In the genomic region with DNA sequence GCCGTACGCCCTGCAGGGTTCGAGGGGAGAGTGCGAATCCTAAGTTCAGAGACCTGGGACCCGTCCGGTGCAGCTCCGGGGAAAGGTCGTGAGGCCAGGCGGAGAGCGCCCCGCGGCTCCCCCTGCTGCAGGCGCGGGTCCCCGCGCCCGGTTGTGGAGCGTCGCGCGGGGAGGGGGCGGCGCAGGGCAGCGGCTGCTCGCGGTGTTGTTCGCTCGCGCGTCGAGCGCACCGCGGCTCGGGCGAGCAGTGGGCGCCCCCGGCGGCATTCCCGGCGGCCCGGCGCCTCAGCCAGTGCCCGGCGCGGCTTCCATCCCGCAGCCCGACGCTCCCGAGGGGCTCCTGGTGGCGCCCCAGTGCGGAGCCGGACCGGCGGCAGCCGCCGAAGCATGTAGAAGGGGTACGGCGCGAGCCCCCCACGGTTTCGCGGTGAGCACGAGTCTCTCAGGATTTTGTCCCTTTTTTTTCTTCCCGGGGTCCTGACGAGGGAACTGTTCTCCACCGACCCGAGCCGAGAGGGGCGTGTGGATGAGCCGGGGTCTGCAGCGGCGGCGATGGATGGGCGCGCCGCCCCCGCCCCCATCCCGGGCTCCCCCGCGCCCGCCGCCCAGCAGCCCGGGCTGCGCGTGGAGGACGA, we compare ENCODE assay signal across 8 mouse cellular contexts. TPM values are rescaled to one million over a fixed set of nuclear protein-coding genes. Genes with fewer than 3 reads are reported as not detected.
DNase-seq lines count a peak whose midpoint lies in the region; ATAC-seq and TF ChIP-seq lines count a peak whose summit lies in the region.

No protein-coding gene starts in this region.

- CTCF ChIA-PET in Patski (lab: Charles Lee): interaction anchor here (1.2 to 1.6 kb wide), 3 partner anchors 9 to 232 kb away, joined by 3 to 5 read pairs (median 4); no protein-coding TSS in a partner anchor

- no peaks in the 10 kb centered on the region for H3K27me3 ChIP-seq in Patski
- H3K27me3 ChIP-seq in forebrain, embryonic 15.5 days: no peaks in the 10 kb centered on the region
- H3K27me3 ChIP-seq in limb, embryonic 14.5 days (ENCODE audit: control insufficient read depth, insufficient read depth, low read length): no peaks in the 10 kb centered on the region
- H3K27me3 ChIP-seq in stomach, embryonic 16.5 days (ENCODE audit: control insufficient read depth, insufficient read depth, low read length): no peaks in the 10 kb centered on the region

- 1% methylated on average over 80 of the region's 87 CpGs for WGBS in forebrain, embryonic 15.5 days
- WGBS in limb, embryonic 14.5 days: under 1% methylated on average over 57 of the region's 87 CpGs
- WGBS in stomach, embryonic 16.5 days: under 1% methylated on average over 84 of the region's 87 CpGs

- POLR2A ChIA-PET in Patski (lab: Charles Lee): no interaction called here

- H3K27ac ChIP-seq in left cerebral cortex, adult 2 months: peak overlapping the region; percentile 100
- peak overlapping the region; percentile 98 for H3K27ac ChIP-seq in forebrain, embryonic 15.5 days (replicated peaks)
- H3K27ac ChIP-seq in limb, embryonic 14.5 days (replicated peaks; ENCODE audit: low read depth, low read length): peak overlapping the region; percentile 92
- peak overlapping the region; percentile 70 for H3K27ac ChIP-seq in stomach, embryonic 16.5 days (ENCODE audit: low read length)

- peak; percentile 12 for TF ChIP-seq CTCF in left cerebral cortex, adult 2 months (IDR thresholded peaks at IDR 0.05)
- no peak for TF ChIP-seq CTCF in Patski (IDR thresholded peaks at IDR 0.05)

- H3K9me3 ChIP-seq in forebrain, embryonic 15.5 days: no peaks in the 10 kb centered on the region
- no peaks in the 10 kb centered on the region for H3K9me3 ChIP-seq in limb, embryonic 14.5 days (ENCODE audit: control insufficient read depth, low read length)
- no peaks in the 10 kb centered on the region for H3K9me3 ChIP-seq in stomach, embryonic 16.5 days (replicated peaks; ENCODE audit: control insufficient read depth, low read length)

- DNase-seq in left cerebral cortex, adult 2 months (ENCODE audit: extremely low spot score in 1 of 2, low spot score in 2 of 2): no peak
- no peak for DNase-seq in left cerebral cortex, postnatal 25 days (ENCODE audit: low spot score in 2 of 2)
- no peak for DNase-seq in Patski (ENCODE audit: low read depth, low spot score)
- peak; percentile 77 for DNase-seq in limb, embryonic 14.5 days (ENCODE audit: low spot score)
- no peak for DNase-seq in layer of hippocampus, postnatal 10 days (ENCODE audit: low spot score in 2 of 2)
- DNase-seq in urinary bladder, postnatal 10 days (ENCODE audit: low spot score): no peak

- intact Hi-C loops in left cerebral cortex, adult 2 months (cut with DNase I): loop anchor here (1.0 to 5.0 kb wide), 4 partner anchors 89 to 245 kb away; partner anchors contain the start of gene Mettl24
- intact Hi-C loops in left cerebral cortex, postnatal 25 days (cut with DNase I): loop anchor here (2.0 to 5.0 kb wide), 4 partner anchors 89 to 231 kb away; partner anchors contain the start of gene Mettl24

- peak overlapping the region; percentile 99 for H3K9ac ChIP-seq in forebrain, embryonic 15.5 days (replicated peaks)
- H3K9ac ChIP-seq in limb, embryonic 14.5 days (ENCODE audit: low read depth, low read length, severe bottlenecking): peak overlapping the region; percentile 81
- peak overlapping the region; percentile 74 for H3K9ac ChIP-seq in stomach, embryonic 16.5 days (ENCODE audit: low read length)

- H3K4me2 ChIP-seq in forebrain, embryonic 15.5 days (replicated peaks): peak overlapping the region; percentile 49
- H3K4me2 ChIP-seq in limb, embryonic 14.5 days (replicated peaks; ENCODE audit: low read depth, low read length, severe bottlenecking): peak overlapping the region; percentile 89
- peak overlapping the region; percentile 94 for H3K4me2 ChIP-seq in stomach, embryonic 16.5 days (ENCODE audit: low read depth, low read length)

- in situ Hi-C loops in Patski (cut with MboI; ENCODE audit: low pct_unique_long_range_greater_than_20kb): loop anchor here (5.0 to 25.0 kb wide), 2 partner anchors 231 to 621 kb away; partner anchors contain the start of gene Gtf3c6

- peaks cover 34% of the 10 kb centered on the region for H3K4me1 ChIP-seq in forebrain, embryonic 15.5 days
- peaks cover 3% of the 10 kb centered on the region; the same call in 1 of the 2 replicates for H3K4me1 ChIP-seq in limb, embryonic 14.5 days (ENCODE audit: control insufficient read depth, insufficient read depth, low read length)
- H3K4me1 ChIP-seq in stomach, embryonic 16.5 days (ENCODE audit: control insufficient read depth, insufficient read depth, low read length): peaks cover 10% of the 10 kb centered on the region; the same call in 1 of the 2 replicates

- peaks cover 3% of the 10 kb centered on the region; the same call in 1 of the 2 replicates for H3K36me3 ChIP-seq in forebrain, embryonic 15.5 days
- H3K36me3 ChIP-seq in limb, embryonic 14.5 days (ENCODE audit: control insufficient read depth, insufficient read depth, low read length): no peaks in the 10 kb centered on the region; the same call in 1 of the 2 replicates
- no peaks in the 10 kb centered on the region for H3K36me3 ChIP-seq in stomach, embryonic 16.5 days (ENCODE audit: control insufficient read depth, insufficient read depth, low read length)

- TF ChIP-seq POLR2A in limb, embryonic 14.5 days (IDR thresholded peaks at IDR 0.05; ENCODE audit: borderline replicate concordance, extremely low read depth, insufficient read depth, insufficient read length): 0 out of 2 replicates have a peak, but pooled peaks have one; percentile 41

- peak overlapping the region; percentile 64 for H3K4me3 ChIP-seq in left cerebral cortex, adult 2 months
- peak overlapping the region; percentile 99 for H3K4me3 ChIP-seq in forebrain, embryonic 15.5 days
- H3K4me3 ChIP-seq in limb, embryonic 14.5 days (replicated peaks; ENCODE audit: low read length): peak overlapping the region; percentile 81
- peak overlapping the region; percentile 86 for H3K4me3 ChIP-seq in stomach, embryonic 16.5 days (replicated peaks; ENCODE audit: low read length)

- peak; percentile 93 for ATAC-seq in Patski
- peak; percentile 92 for ATAC-seq in forebrain, embryonic 15.5 days (replicated peaks)
- peak; percentile 88 for ATAC-seq in limb, embryonic 14.5 days (ENCODE audit: low FRiP score, low read depth)
- peak; percentile 86 for ATAC-seq in stomach, embryonic 16.5 days (ENCODE audit: insufficient read depth, low FRiP score)

RNA-seq across cellular contexts. Expression of gene Wasf1, which starts 0.5 kb away (rescaled TPM):
- 100 to 1,000 TPM; 248 to 256 TPM for total RNA-seq in left cerebral cortex, adult 2 months (2021)
- total RNA-seq in left cerebral cortex, postnatal 25 days (2021): 100 to 1,000 TPM; 286 to 288 TPM
- 12.8 TPM for polyA plus RNA-seq in Patski (2021)
- 84.7 and 85.8 TPM in 2 replicates for polyA plus RNA-seq in forebrain, embryonic 15.5 days (2015; fragmentation: Nextera tagmentation; extraction: Ambion mirVana)
- 17.1 and 20.2 TPM in 2 replicates for polyA plus RNA-seq in limb, embryonic 14.5 days (2012; rRNA removed)
- polyA plus RNA-seq in limb, embryonic 14.5 days (2014; fragmentation: Nextera tagmentation; extraction: Ambion mirVana): 16.8 and 23.9 TPM in 2 replicates
- polyA plus RNA-seq in stomach, embryonic 16.5 days (2015; fragmentation: Nextera tagmentation; extraction: Ambion mirVana): 8.9 and 9.4 TPM in 2 replicates
- total RNA-seq in layer of hippocampus, postnatal 10 days (2021): 100 to 1,000 TPM; 303 to 359 TPM

RNA-seq across cellular contexts. Expression of gene Cdc40, which starts 0.7 kb away (rescaled TPM):
- total RNA-seq in left cerebral cortex, adult 2 months (2021): 10 to 100 TPM; 43.6 to 46.7 TPM
- 10 to 100 TPM; 42.9 to 48.6 TPM for total RNA-seq in left cerebral cortex, postnatal 25 days (2021)
- 28.1 TPM for polyA plus RNA-seq in Patski (2021)
- polyA plus RNA-seq in forebrain, embryonic 15.5 days (2015; fragmentation: Nextera tagmentation; extraction: Ambion mirVana): 32.3 and 33.2 TPM in 2 replicates
- polyA plus RNA-seq in limb, embryonic 14.5 days (2012; rRNA removed): 23.8 and 24.0 TPM in 2 replicates
- polyA plus RNA-seq in limb, embryonic 14.5 days (2014; fragmentation: Nextera tagmentation; extraction: Ambion mirVana): 26.7 and 31.6 TPM in 2 replicates
- polyA plus RNA-seq in stomach, embryonic 16.5 days (2015; fragmentation: Nextera tagmentation; extraction: Ambion mirVana): 28.6 and 30.4 TPM in 2 replicates
- total RNA-seq in layer of hippocampus, postnatal 10 days (2021): 10 to 100 TPM; 36.0 to 38.2 TPM
